Mouse (Mus musculus) embryonic facial prominence, embryonic 11.5 days (tissue): ENCODE results near the gene Gjc1. TPM values are rescaled to one million over a fixed set of nuclear protein-coding genes. Genes with fewer than 3 reads are reported as not detected.

Experiments used
- ATAC-seq: fragments of 200-750 bp; cut with Nextera tagmentation; replicated peaks from 2 replicates; pipeline ENCODE4 v1.8.0; 2017; ENCODE audit warnings: low read depth; ENCODE audit not compliant: insufficient number of reproducible peaks, low FRiP score, low TSS enrichment
- DNase-seq: peaks from one replicate; pipeline ENCODE4 v3.0.0-alpha.2; 2015; ENCODE audit warnings: low spot score
- H3K27ac ChIP-seq: fragments of 300-500 bp; sonication (generic); replicated peaks from 2 replicates; pipeline ENCODE4 v1.5.1; 2014; ENCODE audit warnings: mild to moderate bottlenecking, low read depth, low read length, control low read depth
- H3K27me3 ChIP-seq: fragments of 300-500 bp; sonication (generic); 2 replicates; pipeline ENCODE4 v1.6.1; 2014; ENCODE audit warnings: mild to moderate bottlenecking, low read length, moderate library complexity, mixed read lengths; ENCODE audit not compliant: control insufficient read depth, insufficient read depth
- H3K36me3 ChIP-seq: fragments of 300-500 bp; sonication (generic); replicated peaks from 2 replicates; pipeline ENCODE4 v1.6.1; 2014; ENCODE audit warnings: low read depth, mild to moderate bottlenecking, low read length, moderate library complexity, mixed read lengths; ENCODE audit not compliant: control insufficient read depth, insufficient read depth
- H3K4me1 ChIP-seq: fragments of 300-500 bp; sonication (generic); 2 replicates; pipeline ENCODE4 v1.6.1; 2014; ENCODE audit warnings: low read length, mixed read lengths; ENCODE audit not compliant: control insufficient read depth, insufficient read depth
- H3K4me2 ChIP-seq: fragments of 300-500 bp; sonication (generic); 2 replicates; pipeline ENCODE4 v1.6.1; 2014; ENCODE audit warnings: low read depth, mild to moderate bottlenecking, control low read depth, low read length, moderate library complexity
- H3K4me3 ChIP-seq: fragments of 300-500 bp; sonication (generic); 2 replicates; pipeline ENCODE4 v1.5.1; 2014; ENCODE audit warnings: low read depth, low read length, control low read depth
- H3K9ac ChIP-seq: fragments of 300-500 bp; sonication (generic); replicated peaks from 2 replicates; pipeline ENCODE4 v1.6.1; 2014; ENCODE audit warnings: mild to moderate bottlenecking, control low read depth, low read length
- H3K9me3 ChIP-seq: fragments of 300-500 bp; sonication (generic); replicated peaks from 2 replicates; pipeline ENCODE4 v1.6.1; 2016; ENCODE audit warnings: mild to moderate bottlenecking, low read length, inconsistent platforms, mixed read lengths; ENCODE audit not compliant: control insufficient read depth
- WGBS: fragments of 180-500 bp; shearing (Covaris S2); extraction: QIAGEN DNeasy Blood & Tissue Kit; methylation state at CpG from one replicate; pipeline ENCODE4 v1.1.7; 2014; 5-methylcytosine and 5-hydroxymethylcytosine counted together
- polyA plus RNA-seq: library from polyadenylated mRNA; unstranded; fragments of >200 nt; fragmentation: Nextera tagmentation; extraction: Ambion mirVana; gene quantifications from 2 replicates; pipeline ENCODE4 v1.2.1, GENCODE M21; 2014

The Gjc1 gene
- polyA plus RNA-seq = 90.5 and 97.0 TPM in 2 replicates

GRCm38 (mm10) chr11:102819021-102819782 is at the start of gene Gjc1:
TSS of gene Gjc1 (minus strand) at chr11:102819700.
- peak; percentile 82 for ATAC-seq
- Histone ChIP-seq H3K9ac (peak within 1 kb of the TSS; percentile 98), H3K4me3 (peak within 1 kb of the TSS; percentile 82), H3K27me3 (no peaks in the 10 kb centered on the region), H3K4me2 (peak within 1 kb of the TSS; percentile 89), H3K4me1 (peaks cover 2% of the 10 kb centered on the region), H3K27ac (peak within 1 kb of the TSS; percentile 100), H3K9me3 (no peaks in the 10 kb centered on the region), H3K36me3 (no peaks in the 10 kb centered on the region)
- DNase-seq = peak; percentile 90
- WGBS = under 1% methylated on average over 60 of the region's 97 CpGs

- no peak overlapping the region for H3K4me2 ChIP-seq
- ATAC-seq = no peak
- H3K27me3 ChIP-seq = no peaks in the 10 kb centered on the region
- no peak overlapping the region for H3K9ac ChIP-seq
- no peaks in the 10 kb centered on the region for H3K9me3 ChIP-seq
- H3K36me3 ChIP-seq = peaks cover 7% of the 10 kb centered on the region
- H3K4me3 ChIP-seq = no peak overlapping the region
- H3K4me1 ChIP-seq = no peaks in the 10 kb centered on the region
- DNase-seq = peak; percentile 92
- WGBS = 52% methylated on average over 4 of the region's 4 CpGs
- H3K27ac ChIP-seq = no peak overlapping the region
These were observed 44.8 kb upstream of the Gjc1 start for GRCm38 (mm10) chr11:102864272-102864671.

- no peak for DNase-seq
- Histone ChIP-seq H3K36me3 (peaks cover 3% of the 10 kb centered on the region), H3K4me2 (no peak overlapping the region), H3K27ac (no peak overlapping the region), H3K27me3 (no peaks in the 10 kb centered on the region), H3K4me3 (no peak overlapping the region), H3K4me1 (no peaks in the 10 kb centered on the region), H3K9me3 (no peaks in the 10 kb centered on the region), H3K9ac (no peak overlapping the region)
- 92% methylated on average over 8 of the region's 8 CpGs for WGBS
- no peak for ATAC-seq
These were observed 40.4 kb upstream of the Gjc1 start for GRCm38 (mm10) chr11:102859933-102860332.

- DNase-seq (no peak), ATAC-seq (no peak)
- Histone ChIP-seq H3K27me3 (no peaks in the 10 kb centered on the region), H3K27ac (no peak overlapping the region), H3K4me2 (no peak overlapping the region), H3K36me3 (peaks cover 3% of the 10 kb centered on the region), H3K4me1 (no peaks in the 10 kb centered on the region), H3K9me3 (no peaks in the 10 kb centered on the region), H3K9ac (no peak overlapping the region), H3K4me3 (no peak overlapping the region)
- WGBS = 91% methylated on average over 11 of the region's 11 CpGs
These were observed 39.5 kb upstream of the Gjc1 start for GRCm38 (mm10) chr11:102858951-102859350.

- ATAC-seq = no peak
- Histone ChIP-seq H3K27ac (peak overlapping the region; percentile 1; the same call in 1 of the 2 replicates), H3K27me3 (no peaks in the 10 kb centered on the region), H3K4me2 (no peak overlapping the region), H3K36me3 (peaks cover 3% of the 10 kb centered on the region), H3K9me3 (no peaks in the 10 kb centered on the region), H3K4me3 (no peak overlapping the region), H3K9ac (no peak overlapping the region), H3K4me1 (no peaks in the 10 kb centered on the region)
- WGBS = 43% methylated on average over 6 of the region's 6 CpGs
- peak; percentile 83 for DNase-seq
These were observed 36.4 kb upstream of the Gjc1 start for GRCm38 (mm10) chr11:102855941-102856340.

GRCm38 (mm10) chr11:102853760-102854159 is 34.3 kb upstream of the Gjc1 start:
- DNase-seq = peak; percentile 31
- Histone ChIP-seq H3K27ac (no peak overlapping the region), H3K36me3 (peaks cover 3% of the 10 kb centered on the region), H3K4me2 (no peak overlapping the region), H3K27me3 (no peaks in the 10 kb centered on the region), H3K4me3 (no peak overlapping the region), H3K9ac (no peak overlapping the region), H3K9me3 (no peaks in the 10 kb centered on the region), H3K4me1 (no peaks in the 10 kb centered on the region)
- ATAC-seq = no peak

- ATAC-seq (0 out of 2 replicates have a peak, but pooled peaks have one; percentile 56), DNase-seq (peak; percentile 60)
- Histone ChIP-seq H3K27ac (no peak overlapping the region), H3K36me3 (peaks cover 11% of the 10 kb centered on the region), H3K9ac (no peak overlapping the region), H3K4me3 (no peak overlapping the region), H3K4me2 (no peak overlapping the region), H3K9me3 (no peaks in the 10 kb centered on the region), H3K4me1 (no peaks in the 10 kb centered on the region), H3K27me3 (no peaks in the 10 kb centered on the region)
- 70% methylated on average over 5 of the region's 5 CpGs for WGBS
These were observed 32.4 kb upstream of the Gjc1 start for GRCm38 (mm10) chr11:102851883-102852282.

GRCm38 (mm10) chr11:102845926-102846325 is 26.4 kb upstream of the Gjc1 start:
- H3K4me2 ChIP-seq = no peak overlapping the region
- ATAC-seq (no peak), DNase-seq (no peak)
- H3K27me3 ChIP-seq = no peaks in the 10 kb centered on the region
- H3K9ac ChIP-seq = no peak overlapping the region
- no peak overlapping the region for H3K4me3 ChIP-seq
- H3K27ac ChIP-seq = no peak overlapping the region
- no peaks in the 10 kb centered on the region for H3K9me3 ChIP-seq
- WGBS = 70% methylated on average over 10 of the region's 10 CpGs
- no peaks in the 10 kb centered on the region for H3K4me1 ChIP-seq
- peaks cover 32% of the 10 kb centered on the region for H3K36me3 ChIP-seq
